Mouse (Mus musculus) hindbrain, embryonic 12.5 days (tissue): ENCODE data around the gene Myo15b. TPM values are rescaled to one million over a fixed set of nuclear protein-coding genes. Genes with fewer than 3 reads are reported as not detected.
A peak's percentile ranks its signal among the peaks of the same experiment; 100 is the strongest.
"Not testable (repeated sequence)": the region's sequence is repeated elsewhere in the genome, so short reads cannot be mapped to it uniquely, and the experiment has no call there.

Experiments used
- ATAC-seq: fragments of 200-750 bp; cut with Nextera tagmentation; 2 replicates; pipeline ENCODE4 v1.8.0; 2017; ENCODE audit warnings: moderate TSS enrichment; ENCODE audit not compliant: low FRiP score
- H3K27ac ChIP-seq: fragments of 300-500 bp; sonication (generic); 2 replicates; pipeline ENCODE4 v1.5.1; 2016; ENCODE audit warnings: mild to moderate bottlenecking
- H3K27me3 ChIP-seq: fragments of 300-500 bp; sonication (generic); 2 replicates; pipeline ENCODE4 v1.6.1; 2016; ENCODE audit warnings: mild to moderate bottlenecking
- H3K36me3 ChIP-seq: fragments of 300-500 bp; sonication (generic); 2 replicates; pipeline ENCODE4 v1.6.1; 2016; ENCODE audit warnings: mild to moderate bottlenecking
- H3K4me1 ChIP-seq: fragments of 300-500 bp; sonication (generic); 2 replicates; pipeline ENCODE4 v1.6.1; 2016
- H3K4me2 ChIP-seq: fragments of 300-500 bp; sonication (generic); replicated peaks from 2 replicates; pipeline ENCODE4 v1.6.1; 2016; ENCODE audit warnings: mild to moderate bottlenecking
- H3K4me3 ChIP-seq: fragments of 300-500 bp; sonication (generic); 2 replicates; pipeline ENCODE4 v1.5.1; 2016; ENCODE audit warnings: mild to moderate bottlenecking
- H3K9ac ChIP-seq: fragments of 300-500 bp; sonication (generic); 2 replicates; pipeline ENCODE4 v1.6.1; 2016; ENCODE audit warnings: mild to moderate bottlenecking, moderate library complexity
- H3K9me3 ChIP-seq: fragments of 300-500 bp; sonication (generic); replicated peaks from 2 replicates; pipeline ENCODE4 v1.6.1; 2016; ENCODE audit warnings: mild to moderate bottlenecking
- WGBS: fragments of 180-500 bp; shearing (Covaris S2); methylation state at CpG from one replicate; pipeline ENCODE4 v1.1.7; 2016; 5-methylcytosine and 5-hydroxymethylcytosine counted together
- polyA plus RNA-seq: library from polyadenylated mRNA; unstranded; fragments of >200 nt; fragmentation: Nextera tagmentation; extraction: Ambion mirVana; gene quantifications from 2 replicates; pipeline ENCODE4 v1.2.1, GENCODE M21; 2016

Myo15b gene
- polyA plus RNA-seq, 1 experiment from 2014 or later: 0.12 TPM

DNA sequence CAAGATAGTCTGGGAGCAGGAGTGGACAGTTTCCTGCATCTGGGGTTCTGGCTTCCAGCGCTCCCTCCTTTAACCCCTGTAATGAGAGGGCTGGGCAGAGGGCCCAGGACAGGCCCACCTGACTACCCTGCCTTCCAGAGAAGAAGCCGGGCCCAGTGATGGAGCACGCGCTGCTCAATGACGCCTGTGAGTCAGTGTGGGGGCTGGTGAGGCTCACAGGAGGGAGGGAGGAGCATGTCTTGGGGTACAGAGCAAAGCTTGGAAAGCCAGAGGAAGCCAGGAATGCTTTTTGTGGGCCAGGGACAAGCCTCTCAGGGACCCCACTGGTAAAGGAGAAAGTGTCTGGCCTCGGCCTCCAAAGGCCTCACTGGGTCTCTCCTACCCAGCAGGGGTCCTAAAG, 3.5 kb upstream of the Myo15b start:
- Histone ChIP-seq H3K27ac (no peak overlapping the region), H3K4me3 (no peak overlapping the region), H3K9ac (no peak overlapping the region), H3K4me2 (no peak overlapping the region), H3K27me3 (peaks cover 33% of the 10 kb centered on the region), H3K4me1 (peaks cover 18% of the 10 kb centered on the region), H3K36me3 (no peaks in the 10 kb centered on the region), H3K9me3 (no peaks in the 10 kb centered on the region)
- WGBS: 80% methylated on average over 6 of the region's 6 CpGs
- no peak for ATAC-seq

DNA sequence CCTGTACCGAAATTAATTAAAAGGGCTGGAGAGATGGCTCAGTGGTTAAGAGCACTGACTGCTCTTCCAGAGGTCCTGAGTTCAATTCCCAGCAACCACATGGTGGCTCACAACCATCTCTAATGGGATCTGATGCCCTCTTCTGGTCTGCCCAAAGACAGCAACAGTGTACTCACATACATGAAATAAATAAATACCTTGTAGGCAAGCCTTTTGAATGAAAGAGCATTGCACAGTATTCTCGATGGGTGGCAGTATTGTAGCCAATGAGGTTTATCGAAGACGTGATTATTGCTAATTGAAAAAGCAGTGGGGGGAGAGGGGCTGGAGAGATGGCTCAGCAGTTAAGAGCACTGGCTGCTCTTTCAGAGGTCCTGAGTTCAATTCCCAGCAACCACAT, 1.1 kb upstream of the Myo15b start:
- H3K9me3 ChIP-seq, H3K4me2 ChIP-seq, H3K9ac ChIP-seq, H3K27ac ChIP-seq, ATAC-seq, H3K36me3 ChIP-seq, H3K4me3 ChIP-seq: not testable (repeated sequence)
- peaks cover 20% of the 10 kb centered on the region for H3K4me1 ChIP-seq
- H3K27me3 ChIP-seq: peaks cover 58% of the 10 kb centered on the region
- 91% methylated on average over 4 of the region's 4 CpGs for WGBS

DNA sequence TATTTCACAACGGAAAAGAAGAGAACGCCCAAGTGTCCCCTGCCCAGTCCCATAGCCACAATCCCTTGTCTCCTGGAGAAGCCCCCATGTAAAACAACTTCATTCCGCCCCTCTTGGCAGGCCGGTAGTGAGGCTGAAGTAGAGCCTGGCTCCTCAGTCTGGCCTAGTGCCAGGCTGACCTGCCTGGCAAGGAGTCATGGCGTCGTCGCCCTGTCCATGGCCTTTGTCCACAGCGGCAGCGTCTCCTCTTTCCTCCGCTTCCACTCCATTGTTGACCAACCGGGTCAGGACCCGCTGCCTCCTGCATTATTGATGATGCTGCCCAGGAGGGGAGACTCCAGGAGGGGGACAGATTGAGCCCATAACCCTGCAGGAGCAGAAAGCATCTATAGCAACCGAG, 270 bp upstream of the Myo15b start:
- Histone ChIP-seq H3K4me3 (peak overlapping the region; percentile 37; the same call in 1 of the 2 replicates), H3K36me3 (no peaks in the 10 kb centered on the region), H3K27ac (no peak overlapping the region), H3K9ac (no peak overlapping the region), H3K4me2 (0 out of 2 replicates have a peak overlapping the region, but pooled peaks have one; percentile 51), H3K4me1 (peaks cover 20% of the 10 kb centered on the region), H3K9me3 (no peaks in the 10 kb centered on the region), H3K27me3 (peaks cover 65% of the 10 kb centered on the region)
- 35% methylated on average over 13 of the region's 13 CpGs for WGBS
- ATAC-seq: no peak

DNA sequence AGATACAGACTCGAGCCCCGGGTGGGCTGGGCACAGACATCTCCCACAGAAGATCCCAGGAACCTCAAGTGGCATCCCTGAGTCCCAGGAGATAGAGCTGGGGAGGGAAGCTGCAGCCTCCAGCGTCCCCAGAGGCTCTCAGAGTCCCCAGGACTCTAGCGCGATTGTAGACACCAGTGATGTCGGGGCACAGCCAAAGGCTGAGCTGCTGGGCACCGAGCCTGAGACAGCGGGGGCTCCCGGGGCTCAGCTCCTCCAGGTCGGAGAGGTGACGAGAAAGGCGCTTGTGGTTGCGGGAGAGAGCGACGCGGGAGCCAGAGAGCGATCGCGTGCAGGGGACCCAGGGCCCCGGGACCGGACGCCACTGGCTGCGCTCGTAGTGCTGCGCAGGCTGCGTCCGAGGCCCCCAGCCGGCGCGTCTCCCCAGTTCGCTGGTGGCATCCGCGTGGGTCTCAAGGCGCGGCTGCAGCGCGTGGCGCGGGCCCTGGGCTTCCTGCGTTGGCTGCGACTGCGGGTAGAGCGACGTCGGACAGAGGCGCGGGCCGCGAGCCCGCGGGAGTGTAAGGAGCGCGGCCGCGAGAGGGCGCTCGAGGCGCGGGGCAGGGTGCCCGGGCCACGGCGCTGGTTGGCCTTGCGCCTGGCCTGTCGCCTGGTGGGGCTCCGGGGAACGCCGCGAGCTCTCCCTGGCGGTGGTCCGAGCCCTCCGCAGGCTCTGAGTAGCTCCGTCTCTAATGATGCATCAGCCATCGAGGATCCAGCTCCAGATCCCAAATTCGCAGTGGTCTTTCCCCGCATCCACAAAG, 1.1 kb downstream of the Myo15b start:
- Histone ChIP-seq H3K27ac (no peak overlapping the region), H3K4me3 (peak overlapping the region; percentile 37), H3K36me3 (no peaks in the 10 kb centered on the region), H3K4me1 (peaks cover 20% of the 10 kb centered on the region), H3K27me3 (peaks cover 70% of the 10 kb centered on the region), H3K9me3 (no peaks in the 10 kb centered on the region), H3K4me2 (peak overlapping the region; percentile 51), H3K9ac (peak overlapping the region; percentile 53; the same call in 1 of the 2 replicates)
- peak; percentile 83; the same call in 1 of the 2 replicates for ATAC-seq
- WGBS: 2% methylated on average over 75 of the region's 75 CpGs

DNA sequence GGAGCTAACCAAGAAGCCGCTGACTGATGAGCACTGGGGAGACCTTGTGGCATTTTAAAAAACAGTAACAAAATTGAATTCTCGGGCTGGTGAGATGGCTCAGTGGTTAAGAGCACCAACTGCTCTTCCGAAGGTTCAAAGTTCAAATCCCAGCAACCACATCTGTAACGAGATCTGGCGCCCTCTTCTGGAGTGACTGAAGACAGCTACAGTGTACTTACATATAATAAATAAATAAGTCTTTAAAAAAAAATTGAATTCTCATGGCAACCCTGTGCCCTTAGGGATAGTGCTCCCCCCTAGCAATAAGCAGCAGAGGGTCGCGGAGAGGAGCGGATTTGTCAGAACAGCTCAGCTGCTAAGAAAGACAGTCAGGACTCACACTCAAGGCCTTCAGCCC, 5.7 kb downstream of the Myo15b start:
- Histone ChIP-seq H3K36me3 (no peaks in the 10 kb centered on the region), H3K9me3 (no peaks in the 10 kb centered on the region), H3K9ac (no peak overlapping the region), H3K4me2 (no peak overlapping the region), H3K27me3 (peaks cover 45% of the 10 kb centered on the region), H3K4me3 (no peak overlapping the region), H3K27ac (no peak overlapping the region), H3K4me1 (peaks cover 14% of the 10 kb centered on the region)
- 89% methylated on average over 8 of the region's 8 CpGs for WGBS
- ATAC-seq: no peak

DNA sequence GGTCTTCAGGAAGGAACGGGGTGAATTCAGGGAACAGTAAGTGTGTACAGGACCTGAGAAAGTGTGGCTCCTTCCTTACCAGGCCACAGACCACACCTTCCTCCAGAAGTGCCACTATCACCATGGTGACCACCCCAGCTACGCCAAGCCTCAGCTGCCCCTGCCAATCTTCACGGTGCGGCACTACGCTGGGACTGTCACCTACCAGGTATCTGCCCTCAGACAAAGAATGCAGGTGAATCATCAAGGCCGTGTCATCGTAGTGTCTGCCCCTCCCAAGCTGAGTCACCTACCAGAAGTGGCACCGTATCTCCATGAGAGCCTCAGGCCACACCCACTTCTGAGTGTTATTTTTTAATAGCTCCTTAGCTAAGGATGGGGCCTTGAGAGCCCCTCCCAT, 11.2 kb downstream of the Myo15b start:
- Histone ChIP-seq H3K4me3 (no peak overlapping the region), H3K4me1 (peaks cover 4% of the 10 kb centered on the region; the same call in 1 of the 2 replicates), H3K4me2 (no peak overlapping the region), H3K9ac (no peak overlapping the region), H3K36me3 (no peaks in the 10 kb centered on the region), H3K27ac (no peak overlapping the region), H3K27me3 (no peaks in the 10 kb centered on the region), H3K9me3 (no peaks in the 10 kb centered on the region)
- WGBS: 91% methylated on average over 8 of the region's 8 CpGs
- no peak for ATAC-seq

DNA sequence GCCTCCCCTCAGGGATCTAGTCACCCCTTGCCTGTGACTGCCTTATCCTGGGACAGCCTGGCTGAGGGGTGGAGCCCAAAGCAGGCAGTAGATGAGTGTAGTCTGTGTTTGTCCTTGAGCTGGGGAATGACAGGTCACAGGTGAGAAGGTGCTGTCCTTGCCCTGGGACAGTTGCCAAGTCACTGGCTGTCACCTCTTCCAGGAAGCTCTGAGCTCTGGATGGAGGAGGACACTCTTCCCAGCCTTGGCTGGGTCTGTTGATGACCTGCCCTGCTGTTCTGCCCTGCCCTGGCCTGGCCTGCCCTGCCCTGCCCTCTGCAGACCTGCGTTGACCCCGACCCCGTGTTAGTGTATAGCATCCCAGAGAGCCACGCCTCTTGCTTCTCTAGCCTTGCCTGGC, 14.2 kb downstream of the Myo15b start:
- 91% methylated on average over 4 of the region's 4 CpGs for WGBS
- Histone ChIP-seq H3K4me1 (0 out of 2 replicates have a peak, but pooled peaks cover 3% of the 10 kb centered on the region), H3K4me3 (no peak overlapping the region), H3K27ac (no peak overlapping the region), H3K9me3 (no peaks in the 10 kb centered on the region), H3K36me3 (no peaks in the 10 kb centered on the region), H3K9ac (no peak overlapping the region), H3K27me3 (no peaks in the 10 kb centered on the region), H3K4me2 (no peak overlapping the region)
- no peak for ATAC-seq

DNA sequence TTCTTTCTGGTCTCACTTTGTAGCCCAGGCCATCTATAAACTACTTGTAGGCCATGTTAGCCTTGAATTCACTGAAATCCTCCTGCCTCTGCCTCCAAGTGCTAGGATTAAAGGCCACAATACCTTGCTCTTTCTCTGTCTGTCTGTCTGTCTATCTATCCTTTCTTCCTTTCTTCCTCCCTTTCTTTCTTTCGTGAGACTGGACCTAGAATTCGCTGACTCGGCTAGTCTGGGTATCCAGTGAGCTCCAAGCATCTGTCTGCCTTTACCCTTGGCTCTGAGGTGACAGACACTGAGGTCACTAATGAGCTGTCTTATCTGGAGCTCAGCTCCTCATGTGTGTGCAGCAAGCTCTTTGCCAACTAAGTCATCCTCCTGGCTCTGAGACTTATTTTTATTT, 17.7 kb downstream of the Myo15b start:
- H3K4me2 ChIP-seq: no peak overlapping the region
- no peak for ATAC-seq
- H3K9ac ChIP-seq: no peak overlapping the region
- no peaks in the 10 kb centered on the region for H3K27me3 ChIP-seq
- H3K9me3 ChIP-seq: no peaks in the 10 kb centered on the region
- no peak overlapping the region for H3K27ac ChIP-seq
- H3K4me3 ChIP-seq: no peak overlapping the region
- H3K36me3 ChIP-seq: no peaks in the 10 kb centered on the region
- 0 out of 2 replicates have a peak, but pooled peaks cover 3% of the 10 kb centered on the region for H3K4me1 ChIP-seq
- 95% methylated on average over 3 of the region's 3 CpGs for WGBS

DNA sequence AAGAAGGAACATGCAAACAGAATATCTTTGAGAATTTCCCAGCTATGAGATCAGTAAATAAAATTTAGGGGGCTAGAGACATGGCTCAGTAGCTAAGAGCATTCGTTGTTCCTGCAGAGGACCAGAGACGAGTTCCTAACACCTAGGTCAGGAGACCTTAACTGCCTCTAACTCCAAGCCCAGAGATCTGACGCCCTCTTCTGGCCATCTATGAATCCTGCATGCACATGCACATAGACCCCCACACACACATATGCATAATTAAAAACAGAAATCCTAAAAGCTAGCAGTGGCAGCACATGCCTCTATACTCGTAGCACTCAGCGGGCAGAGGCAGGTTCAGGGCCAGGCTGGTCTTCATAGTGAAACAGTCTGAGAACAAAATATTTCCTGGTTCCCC, 18.2 kb downstream of the Myo15b start:
- Histone ChIP-seq H3K9ac (no peak overlapping the region), H3K4me2 (no peak overlapping the region), H3K27me3 (no peaks in the 10 kb centered on the region), H3K9me3 (no peaks in the 10 kb centered on the region), H3K27ac (no peak overlapping the region), H3K4me3 (no peak overlapping the region), H3K4me1 (0 out of 2 replicates have a peak, but pooled peaks cover 3% of the 10 kb centered on the region), H3K36me3 (no peaks in the 10 kb centered on the region)
- ATAC-seq: no peak
- 81% methylated on average over 5 of the region's 5 CpGs for WGBS

DNA sequence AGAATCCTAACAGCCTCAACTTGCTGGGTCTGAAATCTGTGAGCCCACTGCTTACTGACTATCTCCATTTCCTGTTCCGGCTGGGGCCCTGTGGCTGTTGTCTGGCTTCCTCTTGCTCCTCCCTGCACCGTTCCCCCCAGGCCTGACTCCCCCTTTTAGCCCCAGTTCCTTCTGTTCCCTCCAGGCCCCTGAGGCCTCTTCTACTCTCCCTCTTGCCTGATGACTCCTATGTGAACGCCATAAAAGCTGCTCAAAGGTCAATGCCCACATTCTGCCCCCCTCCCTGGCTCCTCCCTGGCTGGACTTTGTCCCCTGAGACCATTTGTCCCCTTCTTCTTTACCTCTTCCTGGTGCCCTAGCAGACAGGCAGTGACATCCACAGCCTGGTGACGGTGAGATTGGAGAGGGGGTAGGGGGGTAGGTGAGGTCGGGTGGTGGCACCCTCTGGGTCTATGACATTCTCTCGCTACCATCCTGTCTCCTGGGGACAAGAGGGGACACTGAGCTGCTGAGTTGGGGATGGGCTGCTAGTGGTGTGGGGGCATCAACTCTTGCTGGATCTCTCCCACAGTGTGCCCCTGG, 19.1 kb downstream of the Myo15b start:
- Histone ChIP-seq H3K9ac (no peak overlapping the region), H3K36me3 (no peaks in the 10 kb centered on the region), H3K4me1 (0 out of 2 replicates have a peak, but pooled peaks cover 3% of the 10 kb centered on the region), H3K4me3 (no peak overlapping the region), H3K27ac (no peak overlapping the region), H3K27me3 (0 out of 2 replicates have a peak, but pooled peaks cover 5% of the 10 kb centered on the region), H3K9me3 (no peaks in the 10 kb centered on the region), H3K4me2 (no peak overlapping the region)
- WGBS: 72% methylated on average over 6 of the region's 6 CpGs
- no peak for ATAC-seq

DNA sequence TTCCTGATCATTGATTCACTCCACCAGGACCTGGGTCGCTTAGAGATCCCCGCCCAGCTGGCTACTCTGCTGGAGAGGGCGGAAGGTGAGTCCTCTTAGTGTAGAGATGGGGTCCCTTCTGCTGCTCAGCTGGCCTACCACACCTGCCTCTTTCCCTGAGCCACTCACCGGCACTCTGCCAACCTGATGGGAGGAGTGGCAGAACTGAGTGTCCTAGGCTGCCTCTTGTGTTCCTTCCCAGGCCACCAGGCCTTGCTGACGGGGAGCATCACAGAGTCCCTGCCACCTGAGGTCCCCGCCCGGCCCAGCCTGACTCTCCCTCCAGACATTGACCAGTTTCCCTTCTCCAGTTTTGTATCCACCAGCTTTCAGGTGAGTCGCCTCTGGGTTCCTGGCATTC, 19.9 kb downstream of the Myo15b start:
- no peak overlapping the region for H3K4me3 ChIP-seq
- no peak overlapping the region for H3K27ac ChIP-seq
- WGBS: 74% methylated on average over 8 of the region's 8 CpGs
- H3K9ac ChIP-seq: no peak overlapping the region
- H3K36me3 ChIP-seq: no peaks in the 10 kb centered on the region
- peaks cover 12% of the 10 kb centered on the region for H3K27me3 ChIP-seq
- H3K4me1 ChIP-seq: 0 out of 2 replicates have a peak, but pooled peaks cover 3% of the 10 kb centered on the region
- no peaks in the 10 kb centered on the region for H3K9me3 ChIP-seq
- H3K4me2 ChIP-seq: no peak overlapping the region
- no peak for ATAC-seq

DNA sequence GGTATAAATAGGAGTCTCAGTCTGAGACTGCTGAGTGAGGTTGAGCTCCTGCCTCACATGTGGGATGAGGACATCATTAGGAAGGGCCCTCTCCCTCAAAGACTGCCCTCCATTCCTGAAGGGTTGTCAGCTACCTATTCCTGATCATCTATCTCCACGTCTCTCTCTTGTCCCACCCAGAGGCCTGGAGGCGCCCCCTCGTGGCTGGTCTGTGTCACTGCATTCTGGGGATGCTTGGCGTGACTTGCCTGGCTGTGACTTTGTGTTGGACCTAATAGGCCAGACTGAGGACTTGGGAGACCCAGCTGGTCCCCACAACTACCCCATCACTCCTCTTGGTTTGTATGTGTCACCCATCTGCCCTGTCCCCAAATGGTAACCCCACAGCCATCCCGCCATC, 22.8 kb downstream of the Myo15b start:
- WGBS: 21% methylated on average over 5 of the region's 5 CpGs
- H3K4me2 ChIP-seq: no peak overlapping the region
- peaks cover 25% of the 10 kb centered on the region for H3K27me3 ChIP-seq
- H3K4me3 ChIP-seq: no peak overlapping the region
- no peak overlapping the region for H3K9ac ChIP-seq
- 0 out of 2 replicates have a peak, but pooled peaks cover 3% of the 10 kb centered on the region for H3K4me1 ChIP-seq
- no peaks in the 10 kb centered on the region for H3K36me3 ChIP-seq
- ATAC-seq: no peak
- no peak overlapping the region for H3K27ac ChIP-seq
- H3K9me3 ChIP-seq: no peaks in the 10 kb centered on the region
